Mouse (Mus musculus): Measurements from ENCODE around the gene Fth1. TPM values are rescaled to one million over a fixed set of nuclear protein-coding genes. Genes with fewer than 3 reads are reported as not detected.

The Fth1 gene
- polyA plus RNA-seq, 1 experiment from 2014 or later, result 1,706 TPM

GRCm38 (mm10) chr19:9946986-9947385 lies 33.4 kb upstream of the Fth1 start:
- no peaks in the 10 kb centered on the region for H3K36me3 ChIP-seq
- H3K4me3 ChIP-seq, result no peak overlapping the region
- no peak for DNase-seq (ENCODE audit: low spot score)
- peaks cover 25% of the 10 kb centered on the region for H3K4me1 ChIP-seq
- WGBS, result 79% methylated on average over 3 of the region's 3 CpGs
- no peaks in the 10 kb centered on the region for H3K9me3 ChIP-seq
- H3K27me3 ChIP-seq (ENCODE audit: insufficient read depth, poor library complexity, severe bottlenecking), result no peaks in the 10 kb centered on the region
- no peak overlapping the region for H3K27ac ChIP-seq

GRCm38 (mm10) chr19:9952390-9952789 lies 28.0 kb upstream of the Fth1 start:
- H3K27ac ChIP-seq, result no peak overlapping the region
- no peak overlapping the region for H3K4me3 ChIP-seq
- H3K9me3 ChIP-seq, result no peaks in the 10 kb centered on the region
- peaks cover 24% of the 10 kb centered on the region for H3K4me1 ChIP-seq
- no peaks in the 10 kb centered on the region for H3K27me3 ChIP-seq (ENCODE audit: insufficient read depth, poor library complexity, severe bottlenecking)
- 79% methylated on average over 3 of the region's 3 CpGs for WGBS
- no peaks in the 10 kb centered on the region for H3K36me3 ChIP-seq
- no peak for DNase-seq (ENCODE audit: low spot score)

- Histone ChIP-seq H3K27me3 (ENCODE audit: insufficient read depth, poor library complexity, severe bottlenecking) (no peaks in the 10 kb centered on the region), H3K4me3 (no peak overlapping the region), H3K9me3 (no peaks in the 10 kb centered on the region), H3K4me1 (peaks cover 24% of the 10 kb centered on the region), H3K27ac (no peak overlapping the region), H3K36me3 (no peaks in the 10 kb centered on the region)
- no peak for DNase-seq (ENCODE audit: low spot score)
- 86% methylated on average over 3 of the region's 3 CpGs for WGBS
Measured at GRCm38 (mm10) chr19:9952912-9953311, 27.5 kb upstream of the Fth1 start.

GRCm38 (mm10) chr19:9954055-9954810 lies 26.2 kb upstream of the Fth1 start:
- DNase-seq (ENCODE audit: low spot score), result no peak
- Histone ChIP-seq H3K4me1 (peaks cover 24% of the 10 kb centered on the region), H3K27ac (peak overlapping the region; percentile 74), H3K4me3 (no peak overlapping the region), H3K9me3 (no peaks in the 10 kb centered on the region), H3K36me3 (no peaks in the 10 kb centered on the region), H3K27me3 (ENCODE audit: insufficient read depth, poor library complexity, severe bottlenecking) (no peaks in the 10 kb centered on the region)
- WGBS, result 38% methylated on average over 7 of the region's 7 CpGs

GRCm38 (mm10) chr19:9954811-9955202 lies 25.6 kb upstream of the Fth1 start:
- H3K4me3 ChIP-seq, result no peak overlapping the region
- H3K27me3 ChIP-seq (ENCODE audit: insufficient read depth, poor library complexity, severe bottlenecking), result no peaks in the 10 kb centered on the region
- peak overlapping the region; percentile 74 for H3K27ac ChIP-seq
- WGBS, result 41% methylated on average over 5 of the region's 5 CpGs
- no peak for DNase-seq (ENCODE audit: low spot score)
- H3K36me3 ChIP-seq, result no peaks in the 10 kb centered on the region
- H3K4me1 ChIP-seq, result peaks cover 24% of the 10 kb centered on the region
- no peaks in the 10 kb centered on the region for H3K9me3 ChIP-seq

- no peaks in the 10 kb centered on the region for H3K27me3 ChIP-seq (ENCODE audit: insufficient read depth, poor library complexity, severe bottlenecking)
- no peaks in the 10 kb centered on the region for H3K36me3 ChIP-seq
- H3K27ac ChIP-seq, result peak overlapping the region; percentile 74
- H3K4me1 ChIP-seq, result peaks cover 24% of the 10 kb centered on the region
- 47% methylated on average over 1 of the region's 1 CpGs for WGBS
- H3K9me3 ChIP-seq, result no peaks in the 10 kb centered on the region
- H3K4me3 ChIP-seq, result no peak overlapping the region
- DNase-seq (ENCODE audit: low spot score), result no peak
Measured at GRCm38 (mm10) chr19:9955438-9955837, 25.0 kb upstream of the Fth1 start.

- H3K27me3 ChIP-seq (ENCODE audit: insufficient read depth, poor library complexity, severe bottlenecking), result no peaks in the 10 kb centered on the region
- H3K4me1 ChIP-seq, result peaks cover 24% of the 10 kb centered on the region
- 59% methylated on average over 4 of the region's 4 CpGs for WGBS
- DNase-seq (ENCODE audit: low spot score), result no peak
- H3K27ac ChIP-seq, result peak overlapping the region; percentile 62
- no peaks in the 10 kb centered on the region for H3K9me3 ChIP-seq
- no peaks in the 10 kb centered on the region for H3K36me3 ChIP-seq
- H3K4me3 ChIP-seq, result no peak overlapping the region
Measured at GRCm38 (mm10) chr19:9956624-9957388, 23.6 kb upstream of the Fth1 start.

- Histone ChIP-seq H3K9me3 (no peaks in the 10 kb centered on the region), H3K27ac (no peak overlapping the region), H3K4me1 (peaks cover 24% of the 10 kb centered on the region), H3K4me3 (no peak overlapping the region), H3K27me3 (ENCODE audit: insufficient read depth, poor library complexity, severe bottlenecking) (no peaks in the 10 kb centered on the region), H3K36me3 (no peaks in the 10 kb centered on the region)
- WGBS, result 83% methylated on average over 5 of the region's 5 CpGs
- DNase-seq (ENCODE audit: low spot score), result no peak
Measured at GRCm38 (mm10) chr19:9957965-9958364, 22.4 kb upstream of the Fth1 start.

- Histone ChIP-seq H3K4me1 (peaks cover 23% of the 10 kb centered on the region), H3K27ac (no peak overlapping the region), H3K36me3 (no peaks in the 10 kb centered on the region), H3K9me3 (no peaks in the 10 kb centered on the region), H3K27me3 (ENCODE audit: insufficient read depth, poor library complexity, severe bottlenecking) (no peaks in the 10 kb centered on the region), H3K4me3 (no peak overlapping the region)
- no peak for DNase-seq (ENCODE audit: low spot score)
- WGBS, result 78% methylated on average over 5 of the region's 5 CpGs
Measured at GRCm38 (mm10) chr19:9960769-9961168, 19.6 kb upstream of the Fth1 start.

GRCm38 (mm10) chr19:9964205-9964916 lies 16.0 kb upstream of the Fth1 start:
- no peaks in the 10 kb centered on the region for H3K36me3 ChIP-seq
- H3K4me1 ChIP-seq, result peaks cover 16% of the 10 kb centered on the region
- no peak for DNase-seq (ENCODE audit: low spot score)
- H3K27ac ChIP-seq, result peak overlapping the region; percentile 42; the same call in 1 of the 2 replicates
- no peaks in the 10 kb centered on the region for H3K27me3 ChIP-seq (ENCODE audit: insufficient read depth, poor library complexity, severe bottlenecking)
- H3K4me3 ChIP-seq, result peak overlapping the region; percentile 20; the same call in 1 of the 2 replicates
- 10% methylated on average over 7 of the region's 7 CpGs for WGBS
- H3K9me3 ChIP-seq, result no peaks in the 10 kb centered on the region

- Histone ChIP-seq H3K4me1 (peaks cover 16% of the 10 kb centered on the region), H3K9me3 (no peaks in the 10 kb centered on the region), H3K27me3 (ENCODE audit: insufficient read depth, poor library complexity, severe bottlenecking) (no peaks in the 10 kb centered on the region), H3K4me3 (no peak overlapping the region), H3K36me3 (no peaks in the 10 kb centered on the region), H3K27ac (no peak overlapping the region)
- DNase-seq (ENCODE audit: low spot score), result no peak
- 62% methylated on average over 2 of the region's 2 CpGs for WGBS
Measured at GRCm38 (mm10) chr19:9966096-9966867, 14.1 kb upstream of the Fth1 start.

- Histone ChIP-seq H3K36me3 (no peaks in the 10 kb centered on the region), H3K27ac (no peak overlapping the region), H3K27me3 (ENCODE audit: insufficient read depth, poor library complexity, severe bottlenecking) (no peaks in the 10 kb centered on the region), H3K4me3 (no peak overlapping the region), H3K4me1 (peaks cover 16% of the 10 kb centered on the region), H3K9me3 (no peaks in the 10 kb centered on the region)
- no peak for DNase-seq (ENCODE audit: low spot score)
- WGBS, result 77% methylated on average over 10 of the region's 10 CpGs
Measured at GRCm38 (mm10) chr19:9968081-9968787, 12.2 kb upstream of the Fth1 start.
